ENCODE assay signal across 17 mouse cellular contexts in genomic region chr5:92942577-92942976, GRCm38 (mm10).
A peak's percentile ranks its signal among the peaks of the same experiment; 100 is the strongest.
DNase-seq lines count a peak whose midpoint lies in the region; ATAC-seq and TF ChIP-seq lines count a peak whose summit lies in the region.
"Had no signal": no experiment of that assay in that cellular context is flagged by ENCODE, and none has a peak within 500 bp of the region (broad histone marks: within the 10 kb centered on the region; RNA-seq: fewer than 3 reads in every experiment).

No protein-coding gene starts in this region.

- H3K9me3 ChIP-seq in heart, embryonic 10.5 days = peaks cover 17% of the 10 kb centered on the region
- peaks cover 17% of the 10 kb centered on the region; the same call in 1 of the 2 replicates for H3K9me3 ChIP-seq in intestine, postnatal 0 days (ENCODE audit: control insufficient read depth)
- H3K9me3 ChIP-seq in intestine, embryonic 16.5 days (ENCODE audit: control insufficient read depth, low read length) = peaks cover 30% of the 10 kb centered on the region
- H3K9me3 ChIP-seq in midbrain, embryonic 10.5 days (replicated peaks) = peaks cover 33% of the 10 kb centered on the region
- H3K9me3 ChIP-seq in midbrain, embryonic 14.5 days (ENCODE audit: control insufficient read depth, low read length) = peaks cover 18% of the 10 kb centered on the region
- peaks cover 15% of the 10 kb centered on the region for H3K9me3 ChIP-seq in midbrain, embryonic 13.5 days

- DNase-seq in heart, embryonic 10.5 days (ENCODE audit: low spot score) = no peak
- DNase-seq in heart, adult 18-20 months = no peak
- DNase-seq in midbrain, embryonic 10.5 days (ENCODE audit: low spot score) = no peak
- no peak for DNase-seq in midbrain, embryonic 14.5 days
- no peak for DNase-seq in thymus, adult 2 months
- DNase-seq: cerebellum, adult 8-10 months; gastrocnemius, postnatal 36 days; heart, postnatal 36 days; kidney, postnatal 36 days; lung, postnatal 4 days; right cerebral cortex, adult 18-20 months had no signal

- 0 out of 2 replicates have a peak, but pooled peaks cover 10% of the 10 kb centered on the region for H3K27me3 ChIP-seq in heart, embryonic 10.5 days (ENCODE audit: insufficient read depth, poor library complexity, severe bottlenecking)
- no peaks in the 10 kb centered on the region for H3K27me3 ChIP-seq in intestine, postnatal 0 days (replicated peaks; ENCODE audit: control insufficient read depth, insufficient read depth, low read length)
- H3K27me3 ChIP-seq in intestine, embryonic 16.5 days (replicated peaks; ENCODE audit: control insufficient read depth, insufficient read depth, low read length) = no peaks in the 10 kb centered on the region
- no peaks in the 10 kb centered on the region for H3K27me3 ChIP-seq in midbrain, embryonic 10.5 days (ENCODE audit: low read depth, poor library complexity, severe bottlenecking)
- no peaks in the 10 kb centered on the region for H3K27me3 ChIP-seq in midbrain, embryonic 14.5 days (ENCODE audit: control insufficient read depth, insufficient read depth, low read length)
- H3K27me3 ChIP-seq in midbrain, embryonic 13.5 days = no peaks in the 10 kb centered on the region
- no peaks in the 10 kb centered on the region for H3K27me3 ChIP-seq in thymus, adult 2 months (ENCODE audit: control insufficient read depth, insufficient read depth, low read length)
- H3K27me3 ChIP-seq: forebrain, embryonic 12.5 days; limb, embryonic 15.5 days had no signal

- WGBS in heart, embryonic 10.5 days = 75% methylated on average over 47 of the region's 47 CpGs
- 94% methylated on average over 47 of the region's 47 CpGs for WGBS in intestine, postnatal 0 days
- 93% methylated on average over 47 of the region's 47 CpGs for WGBS in intestine, embryonic 16.5 days
- WGBS in midbrain, embryonic 10.5 days = 88% methylated on average over 47 of the region's 47 CpGs
- 89% methylated on average over 47 of the region's 47 CpGs for WGBS in midbrain, embryonic 14.5 days
- 95% methylated on average over 47 of the region's 47 CpGs for WGBS in midbrain, embryonic 13.5 days
- 99% methylated on average over 47 of the region's 47 CpGs for WGBS in thymus, adult 2 months

- TF ChIP-seq POLR2A in thymus, adult 2 months (IDR thresholded peaks at IDR 0.05; ENCODE audit: control insufficient read depth, extremely low read depth, insufficient read depth, low read length, poor library complexity) = no peak

- no peak overlapping the region for H3K4me3 ChIP-seq in heart, embryonic 10.5 days
- no peak overlapping the region for H3K4me3 ChIP-seq in intestine, postnatal 0 days (ENCODE audit: low read depth, low read length)
- no peak overlapping the region for H3K4me3 ChIP-seq in intestine, embryonic 16.5 days (ENCODE audit: low read length)
- H3K4me3 ChIP-seq in midbrain, embryonic 10.5 days = 0 out of 2 replicates have a peak overlapping the region, but pooled peaks have one; percentile 2
- H3K4me3 ChIP-seq in midbrain, embryonic 14.5 days (replicated peaks; ENCODE audit: low read depth, low read length) = no peak overlapping the region
- no peak overlapping the region for H3K4me3 ChIP-seq in midbrain, embryonic 13.5 days (replicated peaks)
- no peak overlapping the region for H3K4me3 ChIP-seq in thymus, adult 2 months (ENCODE audit: control insufficient read depth, insufficient read depth, low read length)
- H3K4me3 ChIP-seq: forebrain, embryonic 12.5 days; limb, embryonic 15.5 days had no signal

- TF ChIP-seq CTCF in intestine, postnatal 0 days (IDR thresholded peaks at IDR 0.05; ENCODE audit: low read depth) = no peak
- TF ChIP-seq CTCF in thymus, adult 2 months (IDR thresholded peaks at IDR 0.05; ENCODE audit: borderline replicate concordance, control insufficient read depth, extremely low read depth, insufficient read depth, low read length, poor library complexity) = no peak

- H3K4me1 ChIP-seq in heart, embryonic 10.5 days = peaks cover 19% of the 10 kb centered on the region
- H3K4me1 ChIP-seq in intestine, postnatal 0 days (replicated peaks; ENCODE audit: control insufficient read depth, insufficient read depth, low read length) = no peaks in the 10 kb centered on the region
- no peaks in the 10 kb centered on the region for H3K4me1 ChIP-seq in intestine, embryonic 16.5 days (ENCODE audit: control insufficient read depth, insufficient read depth, low read length)
- H3K4me1 ChIP-seq in midbrain, embryonic 10.5 days = no peaks in the 10 kb centered on the region
- H3K4me1 ChIP-seq in midbrain, embryonic 14.5 days (ENCODE audit: control insufficient read depth, insufficient read depth, low read length) = no peaks in the 10 kb centered on the region
- no peaks in the 10 kb centered on the region for H3K4me1 ChIP-seq in midbrain, embryonic 13.5 days (replicated peaks)
- H3K4me1 ChIP-seq in thymus, adult 2 months (replicated peaks; ENCODE audit: control insufficient read depth, insufficient read depth, low read length) = no peaks in the 10 kb centered on the region
- H3K4me1 ChIP-seq: forebrain, embryonic 12.5 days; limb, embryonic 15.5 days had no signal

- H3K9ac ChIP-seq in intestine, postnatal 0 days (ENCODE audit: low read depth, low read length) = no peak overlapping the region
- H3K9ac ChIP-seq in intestine, embryonic 16.5 days (ENCODE audit: low read depth, low read length) = no peak overlapping the region
- H3K9ac ChIP-seq in midbrain, embryonic 14.5 days (replicated peaks; ENCODE audit: low read length) = no peak overlapping the region
- H3K9ac ChIP-seq in midbrain, embryonic 13.5 days (replicated peaks) = no peak overlapping the region
- H3K9ac ChIP-seq: forebrain, embryonic 12.5 days; limb, embryonic 15.5 days had no signal

- no peak overlapping the region for H3K4me2 ChIP-seq in intestine, postnatal 0 days (replicated peaks; ENCODE audit: low read depth)
- H3K4me2 ChIP-seq in intestine, embryonic 16.5 days (ENCODE audit: low read depth, low read length) = no peak overlapping the region
- H3K4me2 ChIP-seq in midbrain, embryonic 14.5 days (ENCODE audit: low read length) = no peak overlapping the region
- no peak overlapping the region for H3K4me2 ChIP-seq in midbrain, embryonic 13.5 days (replicated peaks)
- H3K4me2 ChIP-seq: forebrain, embryonic 12.5 days; limb, embryonic 15.5 days had no signal

- peaks cover 76% of the 10 kb centered on the region for H3K36me3 ChIP-seq in heart, embryonic 10.5 days
- peaks cover 59% of the 10 kb centered on the region for H3K36me3 ChIP-seq in intestine, postnatal 0 days (ENCODE audit: control insufficient read depth, insufficient read depth)
- H3K36me3 ChIP-seq in intestine, embryonic 16.5 days (ENCODE audit: control insufficient read depth, insufficient read depth, low read length) = peaks cover 36% of the 10 kb centered on the region
- H3K36me3 ChIP-seq in midbrain, embryonic 10.5 days = peaks cover 91% of the 10 kb centered on the region
- H3K36me3 ChIP-seq in midbrain, embryonic 14.5 days (ENCODE audit: control insufficient read depth, insufficient read depth, low read length) = peaks cover 30% of the 10 kb centered on the region
- peaks cover 40% of the 10 kb centered on the region for H3K36me3 ChIP-seq in midbrain, embryonic 13.5 days
- no peaks in the 10 kb centered on the region for H3K36me3 ChIP-seq in thymus, adult 2 months (ENCODE audit: control insufficient read depth, insufficient read depth, low read length)

- H3K27ac ChIP-seq in heart, embryonic 10.5 days = peak overlapping the region; percentile 42
- H3K27ac ChIP-seq in intestine, postnatal 0 days (ENCODE audit: low read depth, low read length) = peak overlapping the region; percentile 24; the same call in 1 of the 2 replicates
- no peak overlapping the region for H3K27ac ChIP-seq in intestine, embryonic 16.5 days (ENCODE audit: low read length)
- no peak overlapping the region for H3K27ac ChIP-seq in midbrain, embryonic 10.5 days (replicated peaks)
- H3K27ac ChIP-seq in midbrain, embryonic 14.5 days (replicated peaks; ENCODE audit: low read depth, low read length) = no peak overlapping the region
- H3K27ac ChIP-seq in midbrain, embryonic 13.5 days = no peak overlapping the region
- H3K27ac ChIP-seq in thymus, adult 2 months (ENCODE audit: control insufficient read depth, insufficient read depth, low read length) = no peak overlapping the region
- H3K27ac ChIP-seq: forebrain, embryonic 12.5 days; limb, embryonic 15.5 days had no signal

- no peak for ATAC-seq in intestine, postnatal 0 days
- ATAC-seq in intestine, embryonic 16.5 days = no peak
- ATAC-seq in midbrain, embryonic 14.5 days (ENCODE audit: low FRiP score, low TSS enrichment) = no peak
- peak; percentile 55; the same call in 1 of the 2 replicates for ATAC-seq in midbrain, embryonic 13.5 days
- ATAC-seq: activated CD4-positive, CD25-positive, alpha-beta regulatory T cell, adult 4 months had no signal

Comparison
In these comparisons a context has a peak if more than half of its experiments do, and no peak if none do; other contexts are left out.
1. H3K27ac ChIP-seq: peak in heart, embryonic 10.5 days (single experiment) and intestine, postnatal 0 days (single experiment); none in intestine, embryonic 16.5 days (single experiment), midbrain, embryonic 10.5 days (single experiment), midbrain, embryonic 14.5 days (single experiment), midbrain, embryonic 13.5 days (single experiment) and thymus, adult 2 months (single experiment).